Mouse (Mus musculus): ENCODE measurements around the gene Plppr3. TPM values are rescaled to one million over a fixed set of nuclear protein-coding genes. Genes with fewer than 3 reads are reported as not detected.
"Not testable (repeated sequence)": the region's sequence is repeated elsewhere in the genome, so short reads cannot be mapped to it uniquely, and the experiment has no call there.

Gene Plppr3
- total RNA-seq, 2 experiments from 2014 or later, result 3.4 to 4.3 TPM

DNA sequence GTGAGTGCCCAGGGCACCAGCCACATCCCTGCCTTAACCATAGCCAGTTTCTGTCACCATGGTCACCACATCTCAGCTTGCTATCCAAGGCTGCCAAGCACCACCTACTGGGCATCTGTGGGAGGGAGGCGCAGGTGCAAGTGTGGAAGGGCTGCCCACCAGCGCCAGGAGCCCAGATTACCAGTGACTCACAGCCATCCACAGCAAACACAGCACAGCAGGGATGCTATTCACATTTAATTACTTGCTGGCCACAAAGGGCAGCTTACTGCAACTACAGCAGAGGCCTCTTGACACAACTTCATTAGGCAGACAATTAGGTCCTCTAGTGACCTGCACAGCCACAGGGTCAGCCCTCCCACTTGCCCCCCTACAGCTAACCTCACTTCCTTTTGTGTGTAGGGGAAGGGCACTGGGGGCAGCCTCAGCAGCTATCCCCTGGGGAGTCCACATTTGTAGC is 26.5 kb upstream of the Plppr3 start:
- DNase-seq, result peak; percentile 25

DNA sequence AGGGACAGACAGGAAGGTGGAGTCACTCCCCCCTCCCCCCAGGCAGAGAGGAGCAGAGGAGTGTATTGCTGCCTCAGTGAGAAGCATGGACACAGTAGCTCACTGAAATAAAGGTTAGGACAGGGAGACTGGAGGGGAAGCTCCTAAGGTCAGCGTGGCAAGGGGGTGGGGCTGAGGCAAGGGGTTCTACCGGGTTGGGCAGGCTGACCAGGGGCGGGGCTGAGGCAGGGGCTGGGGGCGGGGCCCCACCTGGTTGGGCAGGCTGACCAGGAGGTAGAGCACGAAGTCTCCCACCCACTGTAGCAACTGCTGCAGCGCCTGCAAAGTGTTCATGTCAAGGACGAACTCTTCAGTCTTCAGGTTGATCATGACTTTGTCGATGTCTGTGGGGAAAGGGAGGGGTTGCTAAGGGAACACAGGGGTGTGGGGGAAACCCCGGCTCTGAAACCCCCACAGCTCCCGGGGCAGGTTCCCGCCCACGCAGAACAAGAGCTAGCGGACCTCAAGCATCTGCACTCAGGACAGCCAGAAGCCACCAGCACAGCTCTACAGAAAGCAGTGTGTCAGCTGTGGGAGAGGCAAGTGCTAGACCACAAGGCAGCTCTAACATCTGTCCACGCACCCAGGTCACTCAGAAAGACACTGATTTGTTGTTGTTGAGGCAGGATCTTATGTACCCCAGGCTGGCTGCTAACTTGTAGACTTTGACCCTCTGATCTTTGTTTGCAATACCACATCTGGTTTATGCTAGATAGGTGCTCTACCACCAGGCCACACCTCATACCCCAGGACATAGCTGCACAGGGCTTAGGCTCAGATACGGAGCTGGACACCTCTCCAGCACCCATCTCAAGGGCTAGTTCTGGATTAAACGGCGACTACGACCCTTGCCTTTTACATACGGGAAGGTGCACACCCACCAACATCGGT is 23.1 kb upstream of the Plppr3 start:
- peak; percentile 38 for DNase-seq

GRCm38 (mm10) chr10:79896814-79897213 is 22.4 kb upstream of the Plppr3 start:
- peak; percentile 22 for DNase-seq

GRCm38 (mm10) chr10:79896306-79896705 is 21.9 kb upstream of the Plppr3 start:
- DNase-seq, result peak; percentile 13

DNA sequence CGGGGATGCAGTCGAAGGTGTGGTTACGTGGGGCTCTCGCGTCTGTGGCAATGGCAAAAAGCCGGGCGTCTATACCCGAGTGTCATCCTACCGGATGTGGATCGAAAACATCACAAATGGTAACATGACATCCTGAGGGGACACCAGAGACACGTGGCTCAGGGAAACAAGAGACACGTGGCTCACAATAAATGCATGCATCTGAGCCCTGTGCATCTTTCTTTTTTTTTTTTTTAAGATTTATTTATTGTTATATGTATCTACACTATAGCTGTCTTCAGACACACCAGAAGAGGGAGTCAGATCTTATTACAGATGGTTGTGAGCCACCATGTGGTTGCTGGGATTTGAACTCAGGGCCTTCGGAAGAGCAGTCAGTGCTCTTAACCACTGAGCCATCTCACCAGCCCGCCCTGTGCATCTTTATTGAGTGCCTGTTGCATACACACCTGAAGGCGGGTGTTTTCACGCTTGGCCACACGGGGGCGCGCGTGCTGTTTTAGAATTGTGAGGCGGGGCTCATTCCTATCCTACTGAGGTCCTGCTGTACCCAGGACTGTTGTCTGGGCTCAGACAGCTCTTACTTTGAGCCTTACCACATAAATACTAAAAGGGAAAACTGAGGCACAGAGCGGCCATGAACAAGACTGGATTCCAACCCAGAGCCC is 18.2 kb upstream of the Plppr3 start:
- peak; percentile 88 for DNase-seq

- DNase-seq, result peak; percentile 55
Observed at GRCm38 (mm10) chr10:79890670-79891069, 16.2 kb upstream of the Plppr3 start, which contains the start of gene Cfd. Gene Cfd, plus strand, starts transcription at chr10:79890853.

DNA sequence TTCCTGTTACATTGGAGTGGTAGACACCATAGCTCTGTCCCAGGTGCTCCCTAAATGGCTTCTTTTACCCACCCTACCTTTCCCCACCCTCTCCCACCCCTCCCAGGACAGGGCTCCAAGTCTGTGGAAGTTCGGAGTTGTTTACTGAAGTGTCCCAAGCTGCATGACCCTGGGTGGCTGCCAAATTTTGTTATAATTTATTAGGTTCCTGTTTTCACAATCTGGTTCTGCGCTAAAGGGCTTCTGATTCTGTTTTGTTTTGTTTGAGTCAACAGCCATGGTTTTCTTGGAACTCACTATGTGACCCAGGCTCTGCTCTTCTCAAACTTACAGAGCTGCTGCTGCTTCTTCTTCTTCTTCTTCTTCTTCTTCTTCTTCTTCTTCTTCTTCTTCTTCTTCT is 15.0 kb upstream of the Plppr3 start:
- DNase-seq, result peak; percentile 72

DNA sequence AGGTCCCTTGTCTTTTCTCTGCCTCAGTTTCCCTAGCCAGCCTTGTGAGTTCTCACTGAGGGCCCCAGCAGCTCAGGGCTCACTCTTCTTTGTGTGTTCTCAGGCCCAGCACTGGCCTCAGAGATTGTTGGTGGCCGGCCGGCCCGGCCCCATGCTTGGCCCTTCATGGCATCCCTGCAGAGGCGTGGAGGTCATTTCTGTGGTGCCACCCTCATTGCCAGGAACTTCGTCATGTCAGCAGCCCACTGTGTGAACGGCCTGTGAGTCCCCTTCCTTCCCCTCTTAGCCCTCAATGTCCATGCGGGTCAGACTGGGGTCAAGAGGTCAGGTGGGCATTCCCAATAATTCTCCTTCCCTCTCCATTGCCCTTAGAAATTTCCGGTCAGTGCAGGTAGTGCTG is 12.2 kb upstream of the Plppr3 start:
- no peak for DNase-seq

GRCm38 (mm10) chr10:79886054-79886453 is 11.6 kb upstream of the Plppr3 start, which contains the start of gene Elane:
Gene Elane, plus strand, starts transcription at chr10:79886247.
- no peak for DNase-seq

DNA sequence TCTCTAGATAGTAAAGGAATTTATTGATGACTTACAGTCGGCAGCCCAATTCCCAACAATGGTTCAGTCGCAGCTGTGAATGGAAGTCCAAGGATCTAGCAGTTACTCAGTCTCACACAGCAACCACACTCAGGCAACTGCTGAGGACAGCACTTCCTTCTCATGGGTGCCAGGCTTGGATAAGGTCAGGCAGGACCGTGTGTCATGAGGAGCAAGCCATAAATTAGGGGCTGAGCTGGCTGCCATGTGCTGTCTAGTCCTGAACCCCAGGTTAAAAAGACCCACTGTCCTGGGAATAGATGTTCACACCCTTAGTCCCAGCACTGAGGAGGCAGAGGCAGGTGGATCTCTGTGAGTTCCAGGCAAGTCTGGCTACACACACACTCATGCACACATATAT is 10.5 kb upstream of the Plppr3 start:
- not testable (repeated sequence) for DNase-seq

GRCm38 (mm10) chr10:79884446-79884845 is 10.0 kb upstream of the Plppr3 start:
- peak; percentile 91 for DNase-seq

DNA sequence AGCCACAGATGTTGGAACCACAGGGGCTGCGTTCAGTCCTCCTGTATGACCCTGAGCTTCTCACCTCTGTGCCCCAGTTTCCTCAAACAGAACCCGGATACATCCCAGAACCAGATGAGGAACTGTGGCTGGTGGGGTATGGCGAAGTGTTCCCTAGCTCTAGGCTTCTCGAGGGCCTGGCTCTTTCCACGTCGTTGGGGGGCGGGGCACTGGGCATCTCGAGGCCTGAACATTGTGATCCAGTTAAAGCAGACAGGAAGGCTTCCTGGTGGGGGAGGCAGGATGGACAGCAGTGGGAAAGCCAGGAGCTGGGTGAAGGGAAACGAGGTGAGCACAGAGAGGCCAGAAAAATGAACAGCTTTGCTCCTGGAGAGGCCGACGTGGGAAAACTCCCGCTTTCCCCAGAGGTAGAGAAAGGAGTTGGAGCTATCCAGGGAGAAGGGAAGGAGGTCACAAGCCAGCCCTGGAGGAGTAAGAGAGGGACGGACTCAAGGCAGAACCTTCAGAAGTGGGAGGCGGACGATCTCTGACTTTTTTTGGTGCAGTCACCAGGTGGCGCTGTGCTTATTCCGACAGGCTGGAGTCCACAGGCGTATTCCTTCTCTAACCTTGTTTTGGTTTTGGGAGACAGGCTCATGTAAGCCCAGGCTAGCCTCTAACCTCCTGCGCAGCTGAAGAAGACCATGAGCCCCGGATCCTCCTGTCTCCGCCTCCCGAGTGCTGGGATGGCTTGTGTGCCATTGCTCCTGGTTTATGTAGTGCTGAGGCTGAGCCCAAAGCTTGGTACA is 9.1 kb upstream of the Plppr3 start:
- peak; percentile 88 for DNase-seq

GRCm38 (mm10) chr10:79881981-79882380 is 7.5 kb upstream of the Plppr3 start:
- peak; percentile 33 for DNase-seq

DNA sequence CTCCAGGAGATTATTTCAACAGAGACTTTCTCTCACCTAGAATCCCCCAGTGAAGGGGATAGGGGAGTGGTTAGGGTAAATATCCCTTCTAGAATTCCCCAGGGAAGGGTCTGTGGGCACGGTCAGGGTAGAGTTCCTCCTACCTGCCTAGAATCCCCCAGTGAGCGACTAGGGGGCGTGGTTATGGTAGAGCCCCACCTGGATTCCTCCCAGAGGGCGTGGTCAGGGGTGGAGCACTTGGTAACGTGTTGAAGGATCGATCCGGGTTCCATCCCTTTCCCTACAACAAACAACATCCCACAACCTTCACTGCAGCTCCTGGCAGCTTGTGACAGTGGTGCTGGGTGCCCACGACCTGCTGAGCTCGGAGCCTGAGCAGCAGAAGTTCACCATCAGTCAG is 6.3 kb upstream of the Plppr3 start:
- no peak for DNase-seq

DNA sequence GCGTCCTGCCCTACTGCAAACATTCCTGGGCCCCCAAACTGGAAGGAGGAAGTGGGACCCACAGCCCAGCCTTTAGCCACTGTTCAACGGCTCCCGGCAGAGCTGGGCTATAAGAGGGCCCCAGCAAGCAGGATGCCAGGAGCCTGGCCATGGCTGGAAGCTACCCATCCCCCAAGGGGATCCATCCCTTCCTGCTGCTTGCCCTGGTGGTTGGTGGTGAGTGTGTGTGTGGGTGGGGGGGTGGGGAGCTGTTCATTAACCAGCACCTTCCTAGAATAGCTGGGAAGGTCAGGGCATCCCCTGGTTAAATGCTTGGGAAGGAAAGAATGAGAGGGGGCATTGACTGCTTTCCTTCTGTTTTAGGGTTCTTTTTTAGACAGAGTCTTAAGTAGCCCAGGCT is 5.1 kb upstream of the Plppr3 start:
- DNase-seq, result no peak

DNA sequence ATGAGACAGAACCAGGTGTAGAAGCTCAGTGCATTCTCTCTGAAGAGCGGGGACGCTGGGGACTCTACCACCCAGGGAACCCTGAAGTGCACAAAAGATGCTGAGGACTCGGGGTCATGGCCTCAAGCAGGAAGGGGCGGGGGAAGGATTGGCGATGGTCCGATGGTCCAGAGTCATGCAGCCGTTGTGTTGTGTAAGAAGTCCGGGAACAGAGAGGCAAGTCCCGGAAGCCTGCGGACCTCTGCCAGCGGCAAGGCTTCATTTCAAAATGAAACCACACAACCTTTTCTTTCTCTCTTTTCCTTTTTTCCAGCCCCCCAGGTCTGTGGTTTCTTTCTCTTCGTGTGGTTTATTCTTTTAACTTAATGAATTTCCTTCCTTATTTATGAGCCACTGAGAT is 3.3 kb upstream of the Plppr3 start:
- no peak for DNase-seq

DNA sequence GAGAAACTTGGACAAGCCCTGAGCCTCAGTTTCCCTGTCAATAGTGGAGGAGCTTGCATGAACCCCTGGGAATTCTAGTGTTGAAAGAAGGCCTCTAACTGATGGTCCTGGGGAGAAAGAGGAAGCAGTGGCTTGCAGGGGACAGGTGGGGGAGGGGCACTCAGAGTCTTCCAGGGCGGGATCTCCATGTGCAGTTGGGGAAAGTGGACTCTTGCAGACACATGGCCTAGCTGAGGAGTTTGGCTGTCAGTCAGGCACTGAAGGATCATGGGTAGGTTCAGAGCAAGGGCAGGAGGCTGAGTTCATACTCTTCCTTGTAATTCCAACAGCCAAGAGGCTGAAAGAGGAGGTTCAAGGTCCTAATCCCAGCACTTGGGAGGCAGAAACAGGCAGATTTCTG is 2.7 kb upstream of the Plppr3 start:
- DNase-seq, result no peak

DNA sequence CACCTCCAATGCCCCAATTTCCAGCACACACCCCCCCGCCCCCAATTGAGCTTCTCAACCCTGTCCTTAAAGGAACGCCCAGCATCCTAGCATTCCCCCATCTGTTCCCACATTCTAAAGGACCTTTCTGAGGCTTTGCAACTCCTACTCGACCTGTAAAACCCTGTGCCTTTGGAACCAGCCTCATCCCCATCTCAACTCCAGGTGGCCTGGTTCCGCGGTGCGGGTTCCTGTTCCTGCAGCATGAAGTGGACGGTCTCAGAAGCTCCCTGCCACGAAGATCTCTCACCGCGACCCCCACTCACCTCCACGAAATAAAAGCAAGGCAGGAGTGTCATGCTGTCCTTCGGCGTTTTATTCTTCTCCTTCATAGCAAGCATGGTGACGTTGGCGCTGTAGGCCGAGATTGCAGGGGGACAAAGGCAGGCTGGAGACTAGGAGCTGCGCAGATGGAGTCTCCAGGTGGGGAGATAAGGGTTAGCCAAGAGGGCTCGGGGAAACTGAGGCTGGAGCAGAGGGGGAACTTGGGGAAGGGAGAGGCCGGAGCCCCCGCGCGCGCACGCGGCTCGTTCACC is 632 bp downstream of the Plppr3 start:
- no peak for DNase-seq

DNA sequence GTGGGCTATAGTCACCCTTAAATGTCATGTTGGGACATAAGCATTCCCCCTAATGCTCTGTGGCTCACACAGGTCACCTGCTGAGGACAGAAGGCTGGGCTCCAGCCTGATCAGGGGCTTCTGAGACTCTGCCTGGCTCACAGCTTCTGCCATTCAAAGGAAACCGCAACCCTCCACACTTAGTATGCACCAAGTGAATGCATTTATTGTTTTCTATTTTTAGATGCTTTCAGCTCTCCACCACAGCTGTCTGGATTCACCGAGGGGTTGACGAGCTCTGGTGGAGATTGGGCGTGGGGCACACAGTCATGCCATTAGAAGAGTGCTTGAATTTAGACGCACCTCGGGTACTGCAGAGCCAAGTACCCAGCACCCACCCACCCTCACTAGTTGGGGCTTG is 1.1 kb downstream of the Plppr3 start:
- no peak for DNase-seq

DNA sequence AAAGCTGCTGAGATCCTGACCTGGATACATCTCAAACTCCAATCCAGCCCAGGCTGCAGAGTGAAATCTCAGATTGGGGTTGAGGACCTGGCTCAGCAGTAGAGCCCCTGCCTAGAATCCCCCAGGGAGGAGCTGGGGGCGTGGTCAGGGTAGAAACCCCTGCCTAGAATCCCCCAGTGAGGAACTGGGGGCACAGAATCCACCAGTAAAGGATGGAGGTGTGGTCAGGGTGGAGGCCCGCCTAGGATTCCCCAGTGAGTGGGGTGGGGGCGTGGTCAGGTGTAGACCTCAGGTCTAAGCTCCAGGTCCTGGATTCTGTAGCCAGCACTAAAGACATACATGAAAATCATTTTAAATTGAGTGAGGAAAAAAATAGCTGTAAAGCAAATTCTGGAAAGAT is 1.6 kb downstream of the Plppr3 start:
- no peak for DNase-seq

DNA sequence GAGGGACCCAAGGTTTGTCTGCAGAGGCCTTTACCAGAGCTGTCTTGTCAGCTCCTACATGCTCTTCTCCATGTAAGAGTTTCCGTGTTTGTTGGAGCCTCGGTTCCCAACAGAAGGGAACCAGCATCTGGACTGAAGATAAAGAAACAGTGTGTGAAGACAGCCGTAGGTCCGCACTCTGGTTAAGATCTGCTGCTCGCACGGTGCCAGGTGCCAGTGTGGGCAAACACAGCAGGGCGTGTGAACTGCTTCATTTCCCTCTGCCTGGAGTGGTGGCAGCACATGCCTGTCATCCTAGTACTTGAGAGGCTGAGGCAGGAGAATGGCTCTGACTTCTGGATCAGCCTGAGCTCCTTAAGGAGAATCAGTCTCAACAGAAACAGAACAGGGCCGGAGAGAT is 2.6 kb downstream of the Plppr3 start:
- no peak for DNase-seq

- DNase-seq, result no peak
Observed at GRCm38 (mm10) chr10:79866601-79867000, 7.8 kb downstream of the Plppr3 start.

Measured in adrenal gland, postnatal 10 days (tissue).